Mouse (Mus musculus) limb, embryonic 11.5 days (tissue): Measurements from ENCODE around the gene Hist1h2ah. TPM values are rescaled to one million over a fixed set of nuclear protein-coding genes. Genes with fewer than 3 reads are reported as not detected.
A peak's percentile ranks its signal among the peaks of the same experiment; 100 is the strongest.

Experiments
- ATAC-seq: fragments of 200-750 bp; cut with Nextera tagmentation; 2 replicates; pipeline ENCODE4 v1.8.0; 2017; ENCODE audit warnings: low read depth; ENCODE audit not compliant: insufficient number of reproducible peaks, low FRiP score, low TSS enrichment
- DNase-seq: peaks from one replicate; pipeline ENCODE4 v3.0.0-alpha.2; 2015; ENCODE audit warnings: low spot score
- H3K27ac ChIP-seq: fragments of 300-500 bp; sonication (generic); replicated peaks from 2 replicates; pipeline ENCODE4 v1.5.1; 2014; ENCODE audit warnings: low read depth, mild to moderate bottlenecking, low read length
- H3K27me3 ChIP-seq: fragments of 300-500 bp; sonication (generic); 2 replicates; pipeline ENCODE4 v1.6.1; 2014; ENCODE audit warnings: mild to moderate bottlenecking, low read length, mixed read lengths; ENCODE audit not compliant: control insufficient read depth, insufficient read depth
- H3K36me3 ChIP-seq: fragments of 300-500 bp; sonication (generic); 2 replicates; pipeline ENCODE4 v1.6.1; 2014; ENCODE audit warnings: mild to moderate bottlenecking, low read length, moderate library complexity, mixed read lengths; ENCODE audit not compliant: control insufficient read depth, insufficient read depth
- H3K4me1 ChIP-seq: fragments of 300-500 bp; sonication (generic); 2 replicates; pipeline ENCODE4 v1.6.1; 2014; ENCODE audit warnings: low read length, mixed read lengths; ENCODE audit not compliant: control insufficient read depth, insufficient read depth
- H3K4me2 ChIP-seq: fragments of 300-500 bp; sonication (generic); 2 replicates; pipeline ENCODE4 v1.6.1; 2014; ENCODE audit warnings: low read depth, mild to moderate bottlenecking, moderate library complexity; ENCODE audit not compliant: severe bottlenecking
- H3K4me3 ChIP-seq: fragments of 300-500 bp; sonication (generic); 2 replicates; pipeline ENCODE4 v1.5.1; 2014; ENCODE audit warnings: low read depth, low read length
- H3K9ac ChIP-seq: fragments of 300-500 bp; sonication (generic); 2 replicates; pipeline ENCODE4 v1.6.1; 2014; ENCODE audit warnings: mild to moderate bottlenecking, low read length
- H3K9me3 ChIP-seq: fragments of 300-500 bp; sonication (generic); 2 replicates; pipeline ENCODE4 v1.6.1; 2016; ENCODE audit warnings: low read length; ENCODE audit not compliant: control insufficient read depth
- WGBS: fragments of 180-500 bp; shearing (Covaris S2); extraction: QIAGEN DNeasy Blood & Tissue Kit; methylation state at CpG from one replicate; pipeline ENCODE4 v1.1.7; 2014; 5-methylcytosine and 5-hydroxymethylcytosine counted together
- polyA plus RNA-seq: library from polyadenylated mRNA; unstranded; fragments of >200 nt; fragmentation: Nextera tagmentation; extraction: Ambion mirVana; gene quantifications from 2 replicates; pipeline ENCODE4 v1.2.1, GENCODE M21; 2014

Hist1h2ah gene
- polyA plus RNA-seq, 1 experiment from 2014 or later, result 22.0 TPM

- Histone ChIP-seq H3K4me3 (peak overlapping the region; percentile 33), H3K4me1 (peaks cover 10% of the 10 kb centered on the region), H3K9ac (peak overlapping the region; percentile 65), H3K27ac (peak overlapping the region; percentile 88), H3K36me3 (no peaks in the 10 kb centered on the region), H3K4me2 (peak overlapping the region; percentile 69), H3K27me3 (no peaks in the 10 kb centered on the region), H3K9me3 (no peaks in the 10 kb centered on the region)
- WGBS, result 1% methylated on average over 16 of the region's 24 CpGs
- ATAC-seq, result peak; percentile 3; the same call in 1 of the 2 replicates
- peak; percentile 77 for DNase-seq
These were observed 5.2 kb upstream of the Hist1h2ah start for GRCm38 (mm10) chr13:22040464-22041141.

- DNase-seq (no peak), ATAC-seq (no peak)
- peak overlapping the region; percentile 65 for H3K9ac ChIP-seq
- WGBS, result 5% methylated on average over 2 of the region's 2 CpGs
- no peaks in the 10 kb centered on the region for H3K36me3 ChIP-seq
- H3K9me3 ChIP-seq, result no peaks in the 10 kb centered on the region
- H3K27ac ChIP-seq, result peak overlapping the region; percentile 88
- no peaks in the 10 kb centered on the region for H3K27me3 ChIP-seq
- peaks cover 10% of the 10 kb centered on the region for H3K4me1 ChIP-seq
- peak overlapping the region; percentile 69 for H3K4me2 ChIP-seq
- peak overlapping the region; percentile 33 for H3K4me3 ChIP-seq
These were observed 4.6 kb upstream of the Hist1h2ah start for GRCm38 (mm10) chr13:22039951-22040463.

- Histone ChIP-seq H3K9ac (no peak overlapping the region), H3K4me3 (no peak overlapping the region), H3K27ac (peak overlapping the region; percentile 88; the same call in 1 of the 2 replicates), H3K4me2 (no peak overlapping the region), H3K4me1 (peaks cover 8% of the 10 kb centered on the region), H3K27me3 (no peaks in the 10 kb centered on the region), H3K9me3 (no peaks in the 10 kb centered on the region), H3K36me3 (no peaks in the 10 kb centered on the region)
- ATAC-seq, result no peak
- WGBS, result 67% methylated on average over 5 of the region's 5 CpGs
- no peak for DNase-seq
These were observed 4.0 kb upstream of the Hist1h2ah start for GRCm38 (mm10) chr13:22039364-22039763.

GRCm38 (mm10) chr13:22037415-22037814, 2.0 kb upstream of the Hist1h2ah start:
- Histone ChIP-seq H3K4me1 (peaks cover 7% of the 10 kb centered on the region), H3K27ac (peak overlapping the region; percentile 56; the same call in 1 of the 2 replicates), H3K36me3 (no peaks in the 10 kb centered on the region), H3K4me3 (no peak overlapping the region), H3K9me3 (no peaks in the 10 kb centered on the region), H3K9ac (no peak overlapping the region), H3K4me2 (peak overlapping the region; percentile 20; the same call in 1 of the 2 replicates), H3K27me3 (no peaks in the 10 kb centered on the region)
- ATAC-seq (no peak), DNase-seq (no peak)
- WGBS, result 67% methylated on average over 2 of the region's 2 CpGs

- Histone ChIP-seq H3K4me3 (peak overlapping the region; percentile 37; the same call in 1 of the 2 replicates), H3K9ac (peak overlapping the region; percentile 79), H3K36me3 (no peaks in the 10 kb centered on the region), H3K9me3 (no peaks in the 10 kb centered on the region), H3K4me1 (peaks cover 7% of the 10 kb centered on the region), H3K27ac (peak overlapping the region; percentile 96), H3K27me3 (no peaks in the 10 kb centered on the region), H3K4me2 (peak overlapping the region; percentile 62)
- no peak for DNase-seq
- ATAC-seq, result no peak
- WGBS, result 65% methylated on average over 3 of the region's 3 CpGs
These were observed 1.6 kb upstream of the Hist1h2ah start for GRCm38 (mm10) chr13:22036986-22037385.

- Histone ChIP-seq H3K4me1 (peaks cover 7% of the 10 kb centered on the region), H3K27ac (peak overlapping the region; percentile 96), H3K27me3 (no peaks in the 10 kb centered on the region), H3K9ac (peak overlapping the region; percentile 79), H3K9me3 (no peaks in the 10 kb centered on the region), H3K4me3 (peak overlapping the region; percentile 37), H3K36me3 (no peaks in the 10 kb centered on the region), H3K4me2 (peak overlapping the region; percentile 62)
- DNase-seq (peak; percentile 76), ATAC-seq (0 out of 2 replicates have a peak, but pooled peaks have one; percentile 0)
- 5% methylated on average over 17 of the region's 23 CpGs for WGBS
These were observed 985 bp upstream of the Hist1h2ah start for GRCm38 (mm10) chr13:22036149-22036956.

- ATAC-seq (no peak), DNase-seq (peak; percentile 67)
- H3K4me3 ChIP-seq, result peak overlapping the region; percentile 37
- 1% methylated on average over 9 of the region's 14 CpGs for WGBS
- H3K27ac ChIP-seq, result peak overlapping the region; percentile 96
- no peaks in the 10 kb centered on the region for H3K27me3 ChIP-seq
- no peaks in the 10 kb centered on the region for H3K9me3 ChIP-seq
- peaks cover 7% of the 10 kb centered on the region for H3K4me1 ChIP-seq
- peak overlapping the region; percentile 54 for H3K4me2 ChIP-seq
- peak overlapping the region; percentile 90 for H3K9ac ChIP-seq
- no peaks in the 10 kb centered on the region for H3K36me3 ChIP-seq
These were observed 713 bp downstream of the Hist1h2ah start for GRCm38 (mm10) chr13:22034443-22035266.
